Mouse (Mus musculus) bone marrow, adult 2 months (tissue): Measurements from ENCODE around the gene Prdm16. TPM values are rescaled to one million over a fixed set of nuclear protein-coding genes. Genes with fewer than 3 reads are reported as not detected.

Source experiments
- H3K27ac ChIP-seq: fragments of 200-500 bp; 2 replicates; pipeline ENCODE4 v1.5.1; 2012; ENCODE audit warnings: low read depth, mild to moderate bottlenecking, control low read depth, inconsistent platforms, low read length; ENCODE audit not compliant: control insufficient read depth, poor library complexity, insufficient read depth
- H3K4me1 ChIP-seq: fragments of 200-500 bp; 2 replicates; pipeline ENCODE4 v1.6.1; 2011; ENCODE audit warnings: low read length; ENCODE audit not compliant: control insufficient read depth, insufficient read depth
- H3K4me3 ChIP-seq: fragments of 200-500 bp; replicated peaks from 2 replicates; pipeline ENCODE3; 2011; ENCODE audit warnings: mild to moderate bottlenecking, low read depth, low read length, control low read depth; ENCODE audit not compliant: control insufficient read depth
- CTCF ChIP-seq: fragments of 200-500 bp; IDR thresholded peaks from 2 replicates; pipeline ENCODE4 v1.5.1; 2011; ENCODE audit warnings: low read length, control low read depth; ENCODE audit not compliant: control insufficient read depth, insufficient read depth
- POLR2A ChIP-seq: fragments of 200-500 bp; IDR thresholded peaks from 2 replicates; pipeline ENCODE4 v1.6.1; 2011; ENCODE audit warnings: low read depth, mild to moderate bottlenecking, control low read depth, low read length, borderline replicate concordance; ENCODE audit not compliant: control insufficient read depth
- WGBS: fragments of 180-500 bp; shearing (Covaris S2); methylation state at CpG from one replicate; pipeline ENCODE4 v1.1.7; 2018; 5-methylcytosine and 5-hydroxymethylcytosine counted together
- polyA plus RNA-seq: library from polyadenylated mRNA; stranded (reverse); fragments of >200 nt; gene quantifications from 2 replicates; pipeline ENCODE4 v1.2.4, GENCODE M21; 2011; ENCODE audit warnings: low replicate concordance; ENCODE audit not compliant: missing spikeins, insufficient read depth, insufficient read length

The Prdm16 gene
- polyA plus RNA-seq, 1 experiment: 0.70 TPM

DNA sequence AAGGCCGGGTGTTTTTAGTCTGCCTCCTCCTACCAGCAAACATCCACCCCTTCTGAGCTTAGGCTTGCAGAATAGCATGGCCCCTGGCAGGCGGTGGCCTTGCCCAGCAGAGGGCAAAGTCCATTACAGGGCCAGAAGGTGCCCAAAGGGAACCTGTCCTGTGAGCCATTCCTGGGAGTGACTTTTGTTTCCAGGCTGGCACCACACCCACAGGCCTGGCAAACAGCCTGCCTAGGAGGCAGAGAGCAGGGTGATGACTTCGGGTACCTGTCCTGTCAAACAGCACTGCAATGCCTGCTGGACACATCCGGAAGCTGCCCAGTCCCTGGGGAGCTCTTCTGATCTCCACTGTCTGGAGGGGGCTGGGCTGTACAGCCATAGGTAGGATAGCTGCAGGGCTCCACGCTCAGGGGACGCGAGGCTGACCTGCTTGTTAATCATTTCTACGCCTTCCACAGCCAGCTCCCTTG lies 342.4 kb downstream of the Prdm16 start:
- WGBS: 78% methylated on average over 8 of the region's 8 CpGs
- no peak for TF ChIP-seq CTCF
- no peak for TF ChIP-seq POLR2A
- Histone ChIP-seq H3K4me3 (no peak overlapping the region), H3K4me1 (no peaks in the 10 kb centered on the region), H3K27ac (no peak overlapping the region)

DNA sequence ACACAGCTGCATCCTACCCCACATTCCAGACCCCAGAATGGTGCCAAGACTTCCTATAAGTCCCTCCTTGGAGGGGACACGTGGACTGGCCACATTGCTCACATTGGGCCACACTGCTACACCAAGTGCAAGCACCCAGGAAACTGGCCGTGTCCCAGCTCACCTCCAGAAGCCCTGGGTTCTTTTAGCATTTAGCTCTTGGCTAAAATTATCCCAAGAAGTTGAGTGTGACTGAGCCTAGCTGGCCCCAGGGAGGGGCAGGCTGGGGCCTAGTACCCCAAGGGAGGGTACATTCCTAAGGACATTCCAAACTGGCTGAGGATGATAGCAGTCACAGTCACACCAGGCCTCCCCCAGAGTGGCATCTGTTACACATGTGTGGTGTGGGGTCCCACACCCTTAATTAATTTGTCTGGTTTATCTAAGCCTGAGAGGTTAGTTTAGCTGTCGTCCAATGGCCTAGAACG lies 342.9 kb downstream of the Prdm16 start:
- Histone ChIP-seq H3K4me3 (no peak overlapping the region), H3K4me1 (no peaks in the 10 kb centered on the region), H3K27ac (no peak overlapping the region)
- WGBS: 72% methylated on average over 4 of the region's 4 CpGs
- no peak for TF ChIP-seq CTCF

DNA sequence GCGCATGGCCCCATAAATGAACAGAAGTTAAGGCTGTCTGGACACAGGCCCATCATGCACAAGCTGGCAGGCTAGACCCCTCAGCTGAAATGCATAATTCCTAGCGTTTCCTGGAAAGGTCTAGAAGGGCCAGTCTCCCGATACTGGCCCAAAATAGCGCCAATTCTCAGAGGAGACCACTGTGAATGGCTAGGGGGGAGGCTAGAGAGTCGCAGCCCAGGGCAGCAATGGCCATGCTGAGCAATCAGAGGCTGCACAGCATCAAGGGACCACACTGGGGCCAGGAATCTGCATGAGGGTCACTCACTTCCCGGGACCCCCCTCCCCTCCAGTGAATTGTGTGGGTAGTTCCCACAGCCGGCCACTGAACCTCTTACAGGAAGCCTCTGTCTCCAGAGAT lies 353.0 kb downstream of the Prdm16 start:
- TF ChIP-seq POLR2A (no peak), CTCF (no peak)
- H3K4me3 ChIP-seq: no peak overlapping the region
- H3K4me1 ChIP-seq: no peaks in the 10 kb centered on the region
- WGBS: 63% methylated on average over 7 of the region's 7 CpGs
- no peak overlapping the region for H3K27ac ChIP-seq

DNA sequence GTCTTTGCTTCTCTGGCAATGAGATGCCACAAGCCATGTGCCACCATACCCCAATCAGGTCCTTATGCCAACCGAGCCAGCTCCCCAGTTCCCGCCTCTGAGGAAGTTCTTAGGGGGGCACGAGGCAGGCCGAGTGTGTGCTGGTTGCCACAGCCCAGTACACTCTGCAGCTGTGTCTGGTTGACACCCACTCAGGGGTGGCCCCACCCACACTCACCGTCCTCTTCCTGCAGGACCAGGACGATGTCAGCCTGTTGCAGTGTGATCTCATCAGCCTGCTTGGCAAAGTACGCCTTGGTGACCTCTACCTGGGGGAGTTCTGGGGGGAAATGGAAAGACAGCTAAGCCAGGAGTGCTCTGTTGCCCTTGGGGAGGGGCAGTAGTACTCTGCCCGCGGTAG lies 357.2 kb downstream of the Prdm16 start:
- H3K4me3 ChIP-seq: no peak overlapping the region
- H3K4me1 ChIP-seq: no peaks in the 10 kb centered on the region
- WGBS: 37% methylated on average over 9 of the region's 9 CpGs
- TF ChIP-seq CTCF: no peak
- no peak for TF ChIP-seq POLR2A
- H3K27ac ChIP-seq: no peak overlapping the region

- Histone ChIP-seq H3K27ac (no peak overlapping the region), H3K4me1 (no peaks in the 10 kb centered on the region), H3K4me3 (no peak overlapping the region)
- TF ChIP-seq CTCF (peak; percentile 45; the same call in 1 of the 2 replicates), POLR2A (no peak)
- WGBS: 66% methylated on average over 3 of the region's 3 CpGs
Observed at GRCm38 (mm10) chr4:154273000-154273399, 363.7 kb downstream of the Prdm16 start.

DNA sequence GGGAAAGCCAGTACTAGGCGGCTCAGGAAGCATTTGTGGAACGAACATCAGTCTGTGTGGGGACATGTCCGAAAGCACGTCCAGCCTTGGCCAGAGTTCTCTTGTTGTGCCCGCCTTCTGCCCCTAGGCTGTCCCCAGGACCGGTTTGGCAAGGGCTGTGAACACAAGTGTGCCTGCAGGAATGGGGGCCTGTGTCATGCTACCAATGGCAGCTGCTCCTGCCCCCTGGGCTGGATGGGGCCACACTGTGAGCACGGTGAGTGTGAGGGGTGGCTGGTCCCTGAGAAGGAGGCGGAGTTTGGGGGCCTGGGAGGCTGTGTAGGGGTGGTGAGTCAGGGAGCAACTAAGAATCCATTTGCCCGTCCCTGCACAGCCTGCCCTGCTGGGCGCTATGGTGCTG lies 367.2 kb downstream of the Prdm16 start:
- Histone ChIP-seq H3K27ac (no peak overlapping the region; the same call in 1 of the 2 replicates), H3K4me1 (no peaks in the 10 kb centered on the region), H3K4me3 (no peak overlapping the region)
- no peak for TF ChIP-seq POLR2A
- WGBS: 72% methylated on average over 10 of the region's 10 CpGs

GRCm38 (mm10) chr4:154267511-154267910 lies 369.2 kb downstream of the Prdm16 start:
- no peak overlapping the region for H3K27ac ChIP-seq
- TF ChIP-seq POLR2A (no peak), CTCF (no peak)
- no peaks in the 10 kb centered on the region for H3K4me1 ChIP-seq
- no peak overlapping the region for H3K4me3 ChIP-seq
- WGBS: 76% methylated on average over 6 of the region's 6 CpGs

Other genes starting within 250 kb of the Prdm16 start
- not detected in 2 replicates for gene Actrt2, start 31.0 kb upstream of the Prdm16 start, polyA plus RNA-seq
- gene Ttc34, start 200.6 kb upstream of the Prdm16 start, polyA plus RNA-seq: not detected in 2 replicates
- 1.1 and 1.4 TPM in 2 replicates for gene Mmel1, start 232.7 kb upstream of the Prdm16 start, polyA plus RNA-seq